ENCODE assay signal across 9 mouse cellular contexts in genomic region chr10:42636360-42637182, GRCm38 (mm10). TPM values are rescaled to one million over a fixed set of nuclear protein-coding genes. Genes with fewer than 3 reads are reported as not detected.
DNase-seq lines count a peak whose midpoint lies in the region; ATAC-seq lines count a peak whose summit lies in the region.
"Had no signal": no experiment of that assay in that cellular context is flagged by ENCODE, and none has a peak within 500 bp of the region (broad histone marks: within the 10 kb centered on the region; RNA-seq: fewer than 3 reads in every experiment).

No protein-coding gene starts in this region.

- H3K9ac ChIP-seq in hindbrain, embryonic 12.5 days = no peak overlapping the region
- no peak overlapping the region for H3K9ac ChIP-seq in stomach, embryonic 15.5 days

- peak overlapping the region; percentile 16 for H3K4me2 ChIP-seq in hindbrain, embryonic 12.5 days (replicated peaks)
- H3K4me2 ChIP-seq in stomach, embryonic 15.5 days = peak overlapping the region; percentile 33; the same call in 1 of the 2 replicates

- WGBS in heart, embryonic 10.5 days = 3% methylated on average over 27 of the region's 27 CpGs
- WGBS in hindbrain, embryonic 12.5 days = 2% methylated on average over 27 of the region's 27 CpGs
- 4% methylated on average over 27 of the region's 27 CpGs for WGBS in stomach, embryonic 15.5 days

- peak overlapping the region; percentile 53 for H3K4me3 ChIP-seq in heart, embryonic 10.5 days
- H3K4me3 ChIP-seq in hindbrain, embryonic 12.5 days = no peak overlapping the region
- H3K4me3 ChIP-seq in stomach, embryonic 15.5 days (replicated peaks) = peak overlapping the region; percentile 11

- DNase-seq in heart, embryonic 10.5 days (ENCODE audit: low spot score) = no peak
- DNase-seq in heart, adult 11 months = no peak
- peak; percentile 11 for DNase-seq in lung, postnatal 14 days
- DNase-seq in urinary bladder, postnatal 4 days (ENCODE audit: low spot score in 2 of 2) = no peak
- DNase-seq in frontal cortex, postnatal 10 days (ENCODE audit: low spot score in 2 of 2) = no peak

- H3K9me3 ChIP-seq in heart, embryonic 10.5 days = no peaks in the 10 kb centered on the region
- H3K9me3 ChIP-seq in hindbrain, embryonic 12.5 days (replicated peaks) = no peaks in the 10 kb centered on the region
- no peaks in the 10 kb centered on the region for H3K9me3 ChIP-seq in stomach, embryonic 15.5 days

- H3K27ac ChIP-seq in heart, embryonic 10.5 days = no peak overlapping the region
- H3K27ac ChIP-seq in hindbrain, embryonic 12.5 days = no peak overlapping the region
- no peak overlapping the region for H3K27ac ChIP-seq in stomach, embryonic 15.5 days

- peaks cover 70% of the 10 kb centered on the region for H3K27me3 ChIP-seq in heart, embryonic 10.5 days (ENCODE audit: insufficient read depth, poor library complexity, severe bottlenecking)
- peaks cover 77% of the 10 kb centered on the region for H3K27me3 ChIP-seq in hindbrain, embryonic 12.5 days
- peaks cover 62% of the 10 kb centered on the region for H3K27me3 ChIP-seq in stomach, embryonic 15.5 days (replicated peaks)
- H3K27me3 ChIP-seq: CH12.LX had no signal

- H3K4me1 ChIP-seq in heart, embryonic 10.5 days = peaks cover 34% of the 10 kb centered on the region
- H3K4me1 ChIP-seq in hindbrain, embryonic 12.5 days = peaks cover 16% of the 10 kb centered on the region
- H3K4me1 ChIP-seq in stomach, embryonic 15.5 days = peaks cover 29% of the 10 kb centered on the region

- no peaks in the 10 kb centered on the region for H3K36me3 ChIP-seq in heart, embryonic 10.5 days
- no peaks in the 10 kb centered on the region for H3K36me3 ChIP-seq in hindbrain, embryonic 12.5 days
- H3K36me3 ChIP-seq in stomach, embryonic 15.5 days = no peaks in the 10 kb centered on the region

- ATAC-seq in activated CD4-positive, CD25-positive, alpha-beta regulatory T cell, adult 4 months = peak; percentile 6
- no peak; the same call in 1 of the 2 replicates for ATAC-seq in hindbrain, embryonic 12.5 days (ENCODE audit: low FRiP score)
- ATAC-seq in stomach, embryonic 15.5 days (ENCODE audit: insufficient read depth, low FRiP score, low read depth) = no peak

RNA-seq across cellular contexts. Expression of gene Ostm1, which starts 52.9 kb away (rescaled TPM):
- 21.1 and 31.6 TPM in 2 replicates for polyA plus RNA-seq in heart, embryonic 10.5 days (2016; fragmentation: Nextera tagmentation; extraction: Ambion mirVana)
- polyA plus RNA-seq in activated CD4-positive, CD25-positive, alpha-beta regulatory T cell, adult 4 months (2017; shearing (Covaris generic)) = 10 to 100 TPM; 35.5 to 46.7 TPM
- polyA plus RNA-seq in hindbrain, embryonic 12.5 days (2016; fragmentation: Nextera tagmentation; extraction: Ambion mirVana) = 24.9 TPM in 2 replicates
- polyA plus RNA-seq in stomach, embryonic 15.5 days (2015; fragmentation: Nextera tagmentation; extraction: Ambion mirVana) = 13.0 and 13.2 TPM in 2 replicates

RNA-seq across cellular contexts. Expression of gene Nr2e1, which starts 53.1 kb away (rescaled TPM):
- not detected in 2 replicates for polyA plus RNA-seq in heart, embryonic 10.5 days (2016; fragmentation: Nextera tagmentation; extraction: Ambion mirVana)
- polyA plus RNA-seq in activated CD4-positive, CD25-positive, alpha-beta regulatory T cell, adult 4 months (2017; shearing (Covaris generic)) = not detected
- polyA plus RNA-seq in hindbrain, embryonic 12.5 days (2016; fragmentation: Nextera tagmentation; extraction: Ambion mirVana) = 1.1 and 2.1 TPM in 2 replicates
- 0.14 TPM in 1 of 2 replicates, not detected in the other for polyA plus RNA-seq in stomach, embryonic 15.5 days (2015; fragmentation: Nextera tagmentation; extraction: Ambion mirVana)
